Mouse (Mus musculus): ENCODE results near the gene Slc5a1. TPM values are rescaled to one million over a fixed set of nuclear protein-coding genes. Genes with fewer than 3 reads are reported as not detected.

Slc5a1 gene
- polyA plus RNA-seq, 1 experiment from 2014 or later, result not detected

DNA sequence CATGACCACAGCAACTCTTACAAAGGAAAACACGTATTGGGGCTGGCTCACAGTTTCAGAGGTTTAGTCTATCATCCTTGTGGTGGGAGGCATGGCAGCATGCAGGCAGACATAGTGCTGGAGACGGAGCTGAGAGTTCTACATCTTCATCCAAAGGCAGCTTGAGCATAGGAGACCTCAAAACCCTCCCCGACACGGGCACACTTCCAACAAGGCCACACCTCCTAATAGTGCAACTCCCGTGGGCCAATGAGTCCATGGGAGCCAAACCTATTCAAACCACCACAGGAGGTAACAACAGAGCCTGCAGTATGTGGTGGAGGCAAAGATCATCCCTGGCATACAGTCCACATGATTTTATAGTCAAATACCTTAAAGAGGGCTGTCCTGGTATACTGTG is 107.2 kb downstream of the Slc5a1 start:
- Histone ChIP-seq H3K27ac (no peak overlapping the region), H3K4me2 (no peak overlapping the region), H3K9ac (no peak overlapping the region), H3K4me3 (no peak overlapping the region), H3K36me3 (no peaks in the 10 kb centered on the region), H3K4me1 (replicated peaks) (peaks cover 21% of the 10 kb centered on the region), H3K9me3 (replicated peaks) (no peaks in the 10 kb centered on the region), H3K27me3 (no peaks in the 10 kb centered on the region)
- 76% methylated on average over 5 of the region's 5 CpGs for WGBS
- no peak for ATAC-seq (replicated peaks; ENCODE audit: insufficient number of reproducible peaks, insufficient read depth, low FRiP score, low read depth)

Other genes with a start within 250 kb of the Slc5a1 start
- gene Prr14l, start 250.0 kb upstream of the Slc5a1 start, polyA plus RNA-seq (2015; fragmentation: Nextera tagmentation; extraction: Ambion mirVana), result 8.8 and 9.1 TPM in 2 replicates
- gene Depdc5, start 240.5 kb upstream of the Slc5a1 start, polyA plus RNA-seq (2015; fragmentation: Nextera tagmentation; extraction: Ambion mirVana), result 16.1 and 18.4 TPM in 2 replicates
- 434 and 441 TPM in 2 replicates for gene Ywhah, start 85.4 kb upstream of the Slc5a1 start, polyA plus RNA-seq (2015; fragmentation: Nextera tagmentation; extraction: Ambion mirVana)
- 59.7 and 67.2 TPM in 2 replicates for gene Spon2, start 114.2 kb downstream of the Slc5a1 start, polyA plus RNA-seq (2015; fragmentation: Nextera tagmentation; extraction: Ambion mirVana)
- 190 and 256 TPM in 2 replicates for gene Ctbp1, start 170.8 kb downstream of the Slc5a1 start, polyA plus RNA-seq (2015; fragmentation: Nextera tagmentation; extraction: Ambion mirVana)
- gene Maea, start 231.3 kb downstream of the Slc5a1 start, polyA plus RNA-seq (2015; fragmentation: Nextera tagmentation; extraction: Ambion mirVana), result 120 and 123 TPM in 2 replicates